Mouse (Mus musculus): ENCODE measurements around the gene Map4. TPM values are rescaled to one million over a fixed set of nuclear protein-coding genes. Genes with fewer than 3 reads are reported as not detected.
"Not testable (repeated sequence)": the region's sequence is repeated elsewhere in the genome, so short reads cannot be mapped to it uniquely, and the experiment has no call there.

Gene Map4
- polyA plus RNA-seq, 1 experiment from 2014 or later = 65.5 TPM

- Histone ChIP-seq H3K4me2 (replicated peaks) (no peak overlapping the region), H3K4me1 (peaks cover 14% of the 10 kb centered on the region), H3K36me3 (no peaks in the 10 kb centered on the region), H3K27me3 (no peaks in the 10 kb centered on the region), H3K9me3 (no peaks in the 10 kb centered on the region), H3K4me3 (no peak overlapping the region), H3K9ac (no peak overlapping the region), H3K27ac (peak overlapping the region; percentile 1; the same call in 1 of the 2 replicates)
- 66% methylated on average over 4 of the region's 4 CpGs for WGBS
- ATAC-seq (ENCODE audit: low FRiP score, low read depth) = no peak
These were observed 190.2 kb downstream of the Map4 start for GRCm38 (mm10) chr9:110121424-110121823.

DNA sequence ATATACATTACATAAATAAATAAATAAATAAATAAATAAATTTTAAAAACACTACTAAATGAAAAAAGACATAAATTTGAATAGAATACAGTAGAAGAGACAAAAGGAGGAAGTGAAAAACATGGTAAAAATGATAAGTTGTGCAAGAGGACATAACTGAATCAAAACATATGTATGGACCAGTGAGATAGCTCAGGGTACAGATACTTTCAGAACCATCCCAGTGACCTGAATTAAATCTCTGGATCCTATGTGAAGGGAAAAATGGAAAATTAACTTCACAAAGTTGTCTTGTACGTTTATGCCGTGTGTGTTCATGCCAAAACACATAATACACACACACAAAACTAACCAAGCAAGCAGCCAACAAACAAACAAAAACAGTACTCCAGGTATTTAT is 192.1 kb downstream of the Map4 start:
- Histone ChIP-seq H3K4me3 (no peak overlapping the region), H3K4me2 (replicated peaks) (no peak overlapping the region), H3K36me3 (no peaks in the 10 kb centered on the region), H3K27ac (no peak overlapping the region), H3K4me1 (peaks cover 11% of the 10 kb centered on the region), H3K9me3 (no peaks in the 10 kb centered on the region), H3K27me3 (no peaks in the 10 kb centered on the region), H3K9ac (no peak overlapping the region)
- 81% methylated on average over 2 of the region's 2 CpGs for WGBS
- ATAC-seq (ENCODE audit: low FRiP score, low read depth) = no peak

DNA sequence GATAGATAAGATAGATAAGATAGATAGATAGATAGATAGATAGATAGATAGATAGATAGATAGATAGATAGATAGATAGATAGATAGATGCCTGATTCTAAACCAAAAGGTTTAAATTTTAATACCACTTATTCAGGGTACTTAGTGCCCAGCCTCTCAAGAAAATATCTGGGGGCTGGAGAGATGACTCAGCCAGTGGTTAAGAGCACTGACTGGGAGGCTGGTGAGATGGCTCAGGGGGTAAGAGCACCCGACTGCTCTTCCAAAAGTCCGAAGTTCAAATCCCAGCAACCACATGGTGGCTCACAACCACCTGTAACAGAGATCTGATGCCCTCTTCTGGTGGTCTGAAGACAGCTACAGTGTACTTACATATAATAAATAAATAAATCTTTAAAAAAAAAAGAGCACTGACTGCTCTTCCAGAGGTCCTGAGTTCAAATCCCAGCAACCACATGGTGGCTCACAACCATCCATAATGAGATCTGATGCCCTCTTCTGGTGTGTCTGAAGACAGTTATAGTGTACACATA is 192.8 kb downstream of the Map4 start:
- not testable (repeated sequence) for H3K9me3 ChIP-seq; H3K4me2 ChIP-seq (replicated peaks); H3K27me3 ChIP-seq; H3K27ac ChIP-seq; H3K4me1 ChIP-seq; H3K36me3 ChIP-seq; H3K9ac ChIP-seq; H3K4me3 ChIP-seq; ATAC-seq (ENCODE audit: low FRiP score, low read depth)
- 43% methylated on average over 2 of the region's 2 CpGs for WGBS

GRCm38 (mm10) chr9:110130896-110131524 is 199.8 kb downstream of the Map4 start:
- H3K27me3 ChIP-seq = no peaks in the 10 kb centered on the region
- H3K36me3 ChIP-seq = peaks cover 25% of the 10 kb centered on the region
- peak overlapping the region; percentile 94 for H3K27ac ChIP-seq
- H3K4me2 ChIP-seq (replicated peaks) = peak overlapping the region; percentile 66
- 26% methylated on average over 10 of the region's 10 CpGs for WGBS
- H3K4me1 ChIP-seq = peaks cover 20% of the 10 kb centered on the region
- H3K9ac ChIP-seq = peak overlapping the region; percentile 98
- no peaks in the 10 kb centered on the region for H3K9me3 ChIP-seq
- peak overlapping the region; percentile 92 for H3K4me3 ChIP-seq
- no peak for ATAC-seq (ENCODE audit: low FRiP score, low read depth)

DNA sequence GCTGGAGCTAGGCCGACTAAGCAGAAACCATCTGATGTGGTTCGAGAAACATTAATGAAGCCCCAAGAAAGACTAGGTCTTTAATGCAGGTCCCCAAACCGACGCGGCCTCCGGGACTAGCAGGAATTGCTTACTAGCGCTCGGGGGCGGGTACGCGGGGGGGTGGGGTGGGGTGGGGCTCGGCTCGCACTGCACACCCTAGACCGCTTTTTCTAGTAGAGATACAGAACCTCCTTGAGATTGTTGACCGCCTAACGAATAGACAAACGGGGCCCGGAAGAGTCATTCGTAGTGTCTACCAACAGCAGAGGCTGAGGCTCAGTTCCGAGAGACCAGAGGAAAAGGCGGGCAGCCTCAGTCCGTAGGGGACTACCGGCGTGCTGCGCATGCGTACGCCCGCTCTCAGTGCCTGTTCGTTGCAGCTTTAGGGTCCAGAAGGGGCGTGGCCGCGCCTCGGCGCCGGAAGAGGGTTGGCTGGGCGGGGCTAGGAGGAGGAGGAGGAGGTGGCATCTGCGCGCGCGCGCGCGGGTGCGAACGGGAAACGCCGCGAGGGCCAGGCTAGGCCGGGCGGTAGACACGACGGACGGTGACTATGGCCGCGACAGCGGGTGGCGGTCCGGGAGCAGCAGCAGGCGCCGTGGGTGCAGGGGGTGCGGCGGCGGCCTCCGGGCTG is 200.4 kb downstream of the Map4 start:
- Histone ChIP-seq H3K9ac (peak overlapping the region; percentile 98), H3K9me3 (no peaks in the 10 kb centered on the region), H3K4me2 (replicated peaks) (peak overlapping the region; percentile 66), H3K36me3 (peaks cover 31% of the 10 kb centered on the region), H3K4me3 (peak overlapping the region; percentile 92), H3K27me3 (no peaks in the 10 kb centered on the region), H3K4me1 (peaks cover 20% of the 10 kb centered on the region), H3K27ac (peak overlapping the region; percentile 94)
- peak; percentile 95 for ATAC-seq (ENCODE audit: low FRiP score, low read depth)
- WGBS = under 1% methylated on average over 64 of the region's 64 CpGs

DNA sequence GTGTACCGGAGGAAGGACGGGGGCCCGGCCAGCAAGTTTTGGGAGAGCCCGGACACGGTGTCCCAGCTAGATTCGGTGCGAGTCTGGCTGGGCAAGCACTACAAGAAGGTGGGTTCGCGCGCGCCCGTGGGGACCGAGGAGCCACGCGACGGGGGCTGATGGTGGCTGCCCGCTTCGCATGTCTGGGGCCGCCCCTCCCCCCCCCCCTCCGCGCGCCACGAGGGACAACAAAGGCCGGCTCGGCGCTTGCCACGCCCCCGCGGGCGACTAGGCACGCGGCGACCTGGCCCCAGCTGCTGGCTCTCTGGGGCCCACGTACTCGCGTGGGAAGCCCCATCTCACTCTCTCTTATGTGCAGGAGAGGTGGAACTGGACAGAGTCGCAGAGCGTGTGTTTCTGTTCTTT is 200.9 kb downstream of the Map4 start:
- H3K4me3 ChIP-seq = peak overlapping the region; percentile 92
- H3K4me1 ChIP-seq = peaks cover 20% of the 10 kb centered on the region
- peak overlapping the region; percentile 98 for H3K9ac ChIP-seq
- no peaks in the 10 kb centered on the region for H3K9me3 ChIP-seq
- no peaks in the 10 kb centered on the region for H3K27me3 ChIP-seq
- peak; percentile 66 for ATAC-seq (ENCODE audit: low FRiP score, low read depth)
- H3K4me2 ChIP-seq (replicated peaks) = peak overlapping the region; percentile 66
- 0% methylated on average over 31 of the region's 38 CpGs for WGBS
- peaks cover 37% of the 10 kb centered on the region for H3K36me3 ChIP-seq
- H3K27ac ChIP-seq = peak overlapping the region; percentile 83

DNA sequence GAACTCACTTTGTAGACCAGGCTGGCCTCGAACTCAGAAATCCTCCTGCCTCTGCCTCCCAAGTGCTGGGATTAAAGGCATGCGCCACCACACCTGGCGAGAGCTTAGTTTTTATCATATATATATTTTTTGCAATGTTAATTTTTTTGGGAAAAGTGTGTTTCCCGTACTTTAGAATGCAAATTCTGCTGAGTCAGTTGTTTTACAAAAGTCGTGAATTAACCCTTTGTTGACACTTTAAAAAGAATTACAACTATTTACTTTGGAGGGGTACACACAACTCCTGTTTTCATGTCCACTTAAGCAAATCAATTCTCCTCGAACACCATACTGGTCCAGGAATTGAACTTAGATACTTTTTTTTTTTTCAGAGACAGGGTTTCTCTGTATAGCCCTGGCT is 201.7 kb downstream of the Map4 start:
- no peak for ATAC-seq (ENCODE audit: low FRiP score, low read depth)
- 57% methylated on average over 6 of the region's 6 CpGs for WGBS
- H3K4me2 ChIP-seq (replicated peaks) = peak overlapping the region; percentile 66
- H3K4me1 ChIP-seq = peaks cover 20% of the 10 kb centered on the region
- H3K27me3 ChIP-seq = no peaks in the 10 kb centered on the region
- H3K4me3 ChIP-seq = peak overlapping the region; percentile 92
- H3K9ac ChIP-seq = peak overlapping the region; percentile 98; the same call in 1 of the 2 replicates
- peaks cover 41% of the 10 kb centered on the region for H3K36me3 ChIP-seq
- H3K9me3 ChIP-seq = no peaks in the 10 kb centered on the region
- H3K27ac ChIP-seq = no peak overlapping the region; the same call in 1 of the 2 replicates

Small RNA genes within 50 kb of the gene (microRNA-seq; reads per million reads assigned to microRNA genes)
- gene Mir7089 = 0.52 reads per million

Other genes starting within 250 kb of the Map4 start
- gene Fbxw18, start 228.8 kb upstream of the Map4 start, polyA plus RNA-seq (2015; fragmentation: Nextera tagmentation; extraction: Ambion mirVana) = not detected in 2 replicates
- gene Fbxw26, start 185.4 kb upstream of the Map4 start, polyA plus RNA-seq (2015; fragmentation: Nextera tagmentation; extraction: Ambion mirVana) = not detected in 2 replicates
- not detected in 2 replicates for gene Fbxw27, start 140.8 kb upstream of the Map4 start, polyA plus RNA-seq (2015; fragmentation: Nextera tagmentation; extraction: Ambion mirVana)
- gene Spink8, start 119.2 kb upstream of the Map4 start, polyA plus RNA-seq (2015; fragmentation: Nextera tagmentation; extraction: Ambion mirVana) = 0.24 and 0.46 TPM in 2 replicates
- gene Nme6, start 98.7 kb upstream of the Map4 start, polyA plus RNA-seq (2015; fragmentation: Nextera tagmentation; extraction: Ambion mirVana) = 72.3 and 73.8 TPM in 2 replicates
- gene Camp, start 81.8 kb upstream of the Map4 start, polyA plus RNA-seq (2015; fragmentation: Nextera tagmentation; extraction: Ambion mirVana) = 0.27 and 0.60 TPM in 2 replicates
- gene Cdc25a, start 55.9 kb upstream of the Map4 start, polyA plus RNA-seq (2015; fragmentation: Nextera tagmentation; extraction: Ambion mirVana) = 35.3 and 36.3 TPM in 2 replicates
- 174 and 188 TPM in 2 replicates for gene Smarcc1, start 186.2 kb downstream of the Map4 start, polyA plus RNA-seq (2015; fragmentation: Nextera tagmentation; extraction: Ambion mirVana)
- gene Dhx30, start 186.4 kb downstream of the Map4 start, polyA plus RNA-seq (2015; fragmentation: Nextera tagmentation; extraction: Ambion mirVana) = 158 TPM in 2 replicates